Mouse (Mus musculus) megakaryocyte, embryonic 14.5 days (primary cell): ENCODE results near the gene Zfp536. TPM values are rescaled to one million over a fixed set of nuclear protein-coding genes. Genes with fewer than 3 reads are reported as not detected.
A peak's percentile ranks its signal among the peaks of the same experiment; 100 is the strongest.

ENCODE experiments used
- H3K27me3 ChIP-seq: replicated peaks from 2 replicates; pipeline ENCODE3; 2012; ENCODE audit warnings: inconsistent platforms
- H3K36me3 ChIP-seq: replicated peaks from 2 replicates; pipeline ENCODE3; 2012; ENCODE audit warnings: low read length, inconsistent platforms, mixed read lengths
- H3K4me1 ChIP-seq: 2 replicates; pipeline ENCODE4 v1.6.1; 2012; ENCODE audit warnings: inconsistent platforms
- H3K4me3 ChIP-seq: replicated peaks from 2 replicates; pipeline ENCODE3; 2012; ENCODE audit warnings: moderate library complexity, mild to moderate bottlenecking, inconsistent platforms
- H3K9me3 ChIP-seq: 2 replicates; pipeline ENCODE4 v1.6.1; 2012; ENCODE audit warnings: inconsistent platforms
- FLI1 ChIP-seq: IDR thresholded peaks from 2 replicates; pipeline ENCODE4 v1.6.1; 2012; ENCODE audit warnings: low read length, inconsistent platforms, mixed read lengths
- GATA1 ChIP-seq: IDR thresholded peaks from 3 replicates; pipeline ENCODE4 v1.6.1; 2012; ENCODE audit warnings: mixed read lengths, low read length, inconsistent platforms, borderline replicate concordance
- polyA plus RNA-seq: library from polyadenylated mRNA; stranded (reverse); fragments of >175 nt; gene quantifications from 2 replicates; pipeline ENCODE4 v1.2.3, GENCODE M21; 2012; ENCODE audit warnings: low replicate concordance; ENCODE audit not compliant: insufficient read depth

Gene Zfp536
- polyA plus RNA-seq, 1 experiment = not detected

DNA sequence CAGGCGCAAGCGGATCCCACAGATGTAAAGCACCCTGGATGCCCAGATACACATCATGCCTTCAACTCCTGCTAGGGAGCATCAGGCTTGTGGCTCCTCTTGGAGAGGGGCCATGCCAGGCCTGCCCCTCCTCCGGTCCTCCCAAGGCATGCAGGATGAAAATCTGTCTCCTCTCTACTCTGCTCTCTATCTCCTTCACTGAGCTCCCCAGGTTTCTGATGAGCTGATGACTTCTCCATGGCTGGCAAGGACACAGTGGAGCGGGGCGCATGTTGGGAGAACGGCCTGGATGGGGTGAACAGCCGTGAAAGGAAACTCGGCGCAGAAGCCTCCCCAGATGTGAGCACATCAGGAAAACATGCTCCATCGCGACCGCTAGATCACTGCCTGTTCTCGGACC lies 186.7 kb downstream of the Zfp536 start:
- Histone ChIP-seq H3K9me3 (peaks cover 19% of the 10 kb centered on the region; the same call in 1 of the 2 replicates), H3K27me3 (no peaks in the 10 kb centered on the region), H3K36me3 (no peaks in the 10 kb centered on the region), H3K4me3 (no peak overlapping the region), H3K4me1 (no peaks in the 10 kb centered on the region)
- TF ChIP-seq GATA1 (no peak), FLI1 (no peak)

DNA sequence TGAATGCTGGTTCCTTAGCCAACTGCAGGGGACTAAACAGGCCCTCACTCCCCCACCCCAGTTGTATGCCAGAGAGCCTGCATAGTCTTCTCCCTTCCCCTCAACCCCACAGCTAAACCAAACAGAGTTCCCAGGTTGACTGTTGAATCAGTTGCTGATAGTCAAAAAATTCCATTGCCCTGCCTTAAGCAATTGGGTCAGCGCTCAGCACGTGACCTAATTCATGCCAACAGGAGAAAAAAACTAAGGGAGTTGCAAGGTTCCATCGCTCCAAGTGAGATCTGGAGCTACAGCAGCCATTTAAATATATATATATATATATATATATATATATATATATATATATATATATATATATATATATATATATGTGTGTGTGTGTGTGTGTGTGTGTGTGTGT lies 192.2 kb downstream of the Zfp536 start:
- no peaks in the 10 kb centered on the region for H3K36me3 ChIP-seq
- H3K27me3 ChIP-seq = no peaks in the 10 kb centered on the region
- peaks cover 12% of the 10 kb centered on the region; the same call in 1 of the 2 replicates for H3K9me3 ChIP-seq
- no peak overlapping the region for H3K4me3 ChIP-seq
- TF ChIP-seq GATA1 = no peak
- TF ChIP-seq FLI1 = no peak
- no peaks in the 10 kb centered on the region for H3K4me1 ChIP-seq

DNA sequence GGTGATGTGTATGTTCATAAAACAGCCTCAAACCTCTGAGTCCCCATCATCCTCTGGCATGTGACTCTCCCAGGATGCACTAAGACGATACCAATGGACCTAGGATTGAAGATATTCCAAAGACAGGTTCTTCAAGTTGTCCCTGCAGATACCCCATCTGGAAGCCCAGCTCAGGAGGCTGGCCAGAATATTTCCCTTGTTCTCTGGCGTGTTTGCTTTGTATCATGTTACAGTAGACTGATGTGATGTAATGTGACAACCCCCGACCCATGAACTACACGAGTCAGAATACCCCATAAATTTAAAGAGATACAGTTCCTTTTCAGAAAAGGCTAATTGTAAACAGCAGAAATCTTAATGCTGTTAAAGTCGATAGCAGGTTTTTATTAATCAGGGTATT lies 192.9 kb downstream of the Zfp536 start:
- TF ChIP-seq GATA1 = no peak
- no peak for TF ChIP-seq FLI1
- Histone ChIP-seq H3K36me3 (no peaks in the 10 kb centered on the region), H3K4me3 (no peak overlapping the region), H3K27me3 (no peaks in the 10 kb centered on the region), H3K9me3 (peaks cover 11% of the 10 kb centered on the region; the same call in 1 of the 2 replicates), H3K4me1 (no peaks in the 10 kb centered on the region)

DNA sequence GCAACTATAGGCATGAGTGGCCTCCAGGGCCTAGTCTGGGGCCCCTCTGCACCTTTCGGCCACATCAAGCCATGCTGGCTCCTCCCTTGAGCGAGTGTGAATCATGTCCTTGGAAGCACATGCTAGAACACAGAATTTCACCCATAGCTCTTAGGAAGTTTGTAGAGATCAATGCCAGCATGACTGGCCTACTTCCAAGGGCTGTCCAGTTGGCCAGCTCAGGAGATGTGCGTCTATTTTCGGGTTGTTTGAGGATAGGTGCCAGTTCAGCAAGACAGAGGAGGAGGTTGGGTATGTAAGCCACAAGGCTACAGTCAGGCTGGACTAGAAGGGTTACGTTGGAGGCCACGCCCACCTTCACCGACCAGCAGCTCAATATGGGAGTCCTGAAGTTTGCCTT lies 201.4 kb downstream of the Zfp536 start:
- Histone ChIP-seq H3K36me3 (no peaks in the 10 kb centered on the region), H3K4me1 (no peaks in the 10 kb centered on the region), H3K4me3 (no peak overlapping the region), H3K9me3 (peaks cover 49% of the 10 kb centered on the region), H3K27me3 (no peaks in the 10 kb centered on the region)
- TF ChIP-seq FLI1 = no peak
- no peak for TF ChIP-seq GATA1

DNA sequence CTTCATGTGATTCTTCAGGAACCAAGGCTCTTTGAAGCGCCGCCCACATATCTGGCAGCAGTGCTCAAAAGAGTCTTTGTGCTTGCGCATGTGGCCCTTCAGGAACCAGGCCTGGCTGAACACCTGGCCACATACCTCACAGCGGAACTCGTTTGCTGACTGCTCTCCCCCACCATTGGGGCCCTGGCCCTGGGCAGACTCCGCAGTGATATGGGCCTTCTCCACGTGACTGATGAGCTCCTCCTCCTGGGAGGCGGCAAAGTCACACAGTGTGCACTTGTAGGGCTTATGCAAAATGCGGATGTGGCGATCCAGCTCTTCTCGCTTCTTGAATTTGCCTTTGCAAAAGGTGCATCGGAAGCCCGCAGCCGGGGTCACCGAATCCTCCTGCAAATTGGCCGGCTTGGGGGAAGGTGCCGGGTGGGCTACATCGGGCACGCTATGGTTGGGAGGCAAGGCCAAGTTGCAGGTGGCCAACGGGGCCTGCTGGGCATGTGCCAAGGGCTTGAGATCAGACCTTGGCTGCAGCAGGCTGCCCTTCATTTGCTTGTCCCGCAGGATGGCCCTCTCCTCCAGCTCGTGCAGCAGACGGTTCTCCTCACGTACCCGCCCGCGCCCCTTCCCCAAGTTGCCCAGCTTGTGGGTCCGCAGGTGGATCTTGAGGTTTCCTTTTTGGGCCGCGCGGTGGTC lies 204.5 kb downstream of the Zfp536 start:
- Histone ChIP-seq H3K27me3 (no peaks in the 10 kb centered on the region), H3K4me3 (peak overlapping the region; percentile 38), H3K36me3 (no peaks in the 10 kb centered on the region), H3K9me3 (peaks cover 45% of the 10 kb centered on the region), H3K4me1 (no peaks in the 10 kb centered on the region)
- no peak for TF ChIP-seq FLI1
- TF ChIP-seq GATA1 = no peak

DNA sequence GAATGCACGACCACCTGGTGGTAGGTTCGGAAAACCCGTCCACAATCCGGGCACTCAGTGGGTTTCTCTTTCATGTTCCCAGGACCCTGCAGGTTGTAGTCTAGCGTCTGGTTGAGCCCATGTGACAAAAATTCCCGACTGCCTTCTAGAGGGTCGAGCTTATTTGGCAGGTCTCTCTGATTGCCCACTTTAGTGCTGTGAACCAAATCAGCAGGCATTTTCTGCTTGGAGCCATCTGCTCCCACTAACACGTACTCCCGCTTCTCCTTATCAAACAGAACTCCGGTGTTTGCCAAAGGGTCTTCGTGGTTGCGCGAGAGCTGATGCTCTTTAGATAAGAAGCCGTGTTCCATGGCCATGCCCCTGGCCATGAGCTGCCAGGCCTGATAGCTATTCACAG lies 205.4 kb downstream of the Zfp536 start:
- Histone ChIP-seq H3K9me3 (peaks cover 36% of the 10 kb centered on the region), H3K27me3 (no peaks in the 10 kb centered on the region)
- TF ChIP-seq GATA1 = no peak
- no peak for TF ChIP-seq FLI1

DNA sequence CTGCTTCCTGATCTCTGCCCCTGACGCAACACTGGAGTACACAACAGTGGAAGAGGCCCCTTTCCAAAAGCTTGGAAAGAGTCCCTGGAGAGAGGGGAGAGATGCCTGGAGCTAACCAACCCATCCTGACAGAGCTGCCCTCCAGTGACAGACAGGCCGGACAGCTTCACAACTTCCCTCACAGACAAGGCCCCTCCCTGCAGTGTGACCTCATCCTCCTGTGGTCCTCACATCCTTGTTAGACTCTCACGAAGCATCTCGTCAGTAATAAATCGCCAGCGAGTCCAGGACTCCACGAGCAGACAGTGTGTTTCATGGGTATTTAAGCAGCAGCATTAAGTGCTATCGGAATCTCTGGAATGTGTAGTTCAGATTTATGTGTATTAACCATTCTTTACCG lies 207.4 kb downstream of the Zfp536 start:
- no peaks in the 10 kb centered on the region for H3K27me3 ChIP-seq
- H3K9me3 ChIP-seq = peaks cover 36% of the 10 kb centered on the region
- H3K4me1 ChIP-seq = peaks cover 3% of the 10 kb centered on the region; the same call in 1 of the 2 replicates
- H3K36me3 ChIP-seq = no peaks in the 10 kb centered on the region
- no peak for TF ChIP-seq FLI1
- no peak overlapping the region for H3K4me3 ChIP-seq

More for the DNA sequence above, 205.4 kb downstream of the Zfp536 start:
- no peak overlapping the region for H3K4me3 ChIP-seq
- H3K36me3 ChIP-seq = no peaks in the 10 kb centered on the region
- H3K4me1 ChIP-seq = no peaks in the 10 kb centered on the region

DNA sequence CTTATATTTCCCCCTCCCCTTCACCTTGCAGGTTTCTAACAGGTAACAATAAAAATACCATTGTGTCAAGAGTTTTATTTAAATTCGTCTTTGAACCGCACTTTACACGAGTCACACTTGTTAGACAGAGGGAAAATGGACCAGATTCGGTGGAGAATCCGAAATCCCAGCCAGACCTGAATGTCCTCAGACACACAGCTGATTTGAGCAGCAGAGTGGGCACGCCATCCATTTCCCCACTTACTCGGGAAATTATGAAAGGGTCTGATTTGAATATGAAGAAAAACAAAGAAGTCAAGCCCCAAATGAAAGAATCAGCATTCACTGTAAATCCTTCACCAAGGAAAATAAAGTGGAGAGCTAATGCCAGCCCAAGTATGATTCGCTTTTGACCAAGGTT lies 208.1 kb downstream of the Zfp536 start:
- no peaks in the 10 kb centered on the region for H3K36me3 ChIP-seq
- no peak overlapping the region for H3K4me3 ChIP-seq
- TF ChIP-seq FLI1 (no peak), GATA1 (no peak)
- peaks cover 42% of the 10 kb centered on the region for H3K9me3 ChIP-seq
- H3K27me3 ChIP-seq = no peaks in the 10 kb centered on the region
- peaks cover 3% of the 10 kb centered on the region; the same call in 1 of the 2 replicates for H3K4me1 ChIP-seq

DNA sequence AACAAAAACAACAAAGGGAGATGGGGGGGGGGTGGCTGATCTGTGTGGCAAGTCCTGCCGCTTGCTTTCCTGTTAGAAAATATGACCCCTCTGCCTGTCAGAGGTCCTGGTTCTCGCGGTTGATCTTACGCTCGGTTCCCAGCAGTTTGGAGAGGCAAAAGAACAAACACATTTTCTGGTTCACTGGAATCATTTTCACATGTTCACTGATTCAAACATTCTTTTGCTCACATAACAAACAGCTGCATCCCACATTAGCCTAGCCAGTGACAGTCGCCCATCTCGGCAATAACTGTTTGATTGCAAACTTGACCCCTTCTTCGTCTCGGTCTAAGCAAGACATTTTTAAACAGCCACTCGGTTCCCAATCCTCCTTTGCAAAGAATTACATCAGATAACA lies 208.8 kb downstream of the Zfp536 start:
- H3K27me3 ChIP-seq = no peaks in the 10 kb centered on the region
- H3K36me3 ChIP-seq = no peaks in the 10 kb centered on the region
- TF ChIP-seq FLI1 (no peak), GATA1 (no peak)
- H3K9me3 ChIP-seq = peaks cover 41% of the 10 kb centered on the region
- H3K4me1 ChIP-seq = peaks cover 3% of the 10 kb centered on the region; the same call in 1 of the 2 replicates
- H3K4me3 ChIP-seq = no peak overlapping the region

DNA sequence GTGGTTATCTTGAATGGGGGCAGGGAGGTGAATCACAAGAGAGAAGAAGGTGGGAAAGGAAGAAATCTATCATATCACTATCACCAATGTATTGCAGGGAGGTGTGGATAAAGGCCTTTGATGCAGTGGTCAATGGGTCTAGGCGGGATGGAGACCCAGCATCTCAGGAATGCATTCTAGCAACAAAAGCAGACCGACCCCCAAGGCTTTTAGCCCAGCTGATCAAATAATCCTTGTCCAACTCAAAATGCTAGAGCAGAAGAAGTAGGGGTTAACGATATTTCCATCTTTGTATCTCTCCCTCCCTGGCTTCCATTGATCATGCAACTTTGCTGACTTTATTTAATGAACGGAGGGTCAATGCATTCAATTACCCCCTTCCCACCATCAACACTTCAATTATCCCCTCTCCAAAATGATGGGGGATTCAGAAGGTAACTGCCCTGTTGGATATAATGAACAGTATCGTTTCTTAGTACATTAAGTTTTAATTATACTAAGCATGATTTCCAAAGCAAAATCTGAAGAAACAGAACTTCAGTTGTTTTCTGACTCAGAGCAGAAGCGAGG lies 209.5 kb downstream of the Zfp536 start:
- H3K4me1 ChIP-seq = peaks cover 3% of the 10 kb centered on the region; the same call in 1 of the 2 replicates
- TF ChIP-seq FLI1 = no peak
- no peak for TF ChIP-seq GATA1
- peaks cover 36% of the 10 kb centered on the region for H3K9me3 ChIP-seq
- H3K36me3 ChIP-seq = no peaks in the 10 kb centered on the region
- H3K4me3 ChIP-seq = no peak overlapping the region
- H3K27me3 ChIP-seq = no peaks in the 10 kb centered on the region
